Mouse (Mus musculus) gastrocnemius, adult 8-10 months (tissue): ENCODE measurements around the gene Etaa1. TPM values are rescaled to one million over a fixed set of nuclear protein-coding genes. Genes with fewer than 3 reads are reported as not detected.
"Not testable (repeated sequence)": the region's sequence is repeated elsewhere in the genome, so short reads cannot be mapped to it uniquely, and the experiment has no call there.

Experiments used
- DNase-seq, 2 experiments: peaks; one replicate each; pipeline ENCODE4 v3.0.0; 2022; ENCODE audit warnings: low spot score in 2 of 2
- total RNA-seq, 4 experiments: library from RNA; stranded (reverse); gene quantifications; 2 replicates each; pipeline ENCODE4 v1.2.4; 2022

Etaa1 gene
- 1 to 10 TPM; 1.1 to 1.6 (median 1.4) TPM for total RNA-seq

GRCm38 (mm10) chr11:17953231-17954134, at the start of gene Etaa1:
Gene Etaa1, minus strand, starts transcription at chr11:17953875.
- DNase-seq: peak; percentile 85 to 87

- no peak for DNase-seq
These were observed 40.5 kb upstream of the Etaa1 start for GRCm38 (mm10) chr11:17994151-17994550.

- DNase-seq: no peak
These were observed 38.6 kb upstream of the Etaa1 start for GRCm38 (mm10) chr11:17992311-17992710.

GRCm38 (mm10) chr11:17983331-17983730, 29.7 kb upstream of the Etaa1 start:
- no peak for DNase-seq

- no peak for DNase-seq
These were observed 27.6 kb upstream of the Etaa1 start for GRCm38 (mm10) chr11:17981246-17981645.

- DNase-seq: no peak
These were observed 21.9 kb upstream of the Etaa1 start for GRCm38 (mm10) chr11:17975581-17975980.

GRCm38 (mm10) chr11:17952791-17953190, 884 bp downstream of the Etaa1 start:
- no peak for DNase-seq

- DNase-seq: no peak
These were observed 2.3 kb downstream of the Etaa1 start for GRCm38 (mm10) chr11:17951336-17951735.

GRCm38 (mm10) chr11:17939168-17939567, 14.5 kb downstream of the Etaa1 start:
- no peak for DNase-seq

GRCm38 (mm10) chr11:17937931-17938330, 15.7 kb downstream of the Etaa1 start:
- no peak for DNase-seq

GRCm38 (mm10) chr11:17917905-17918304, 35.8 kb downstream of the Etaa1 start:
- DNase-seq: no peak

GRCm38 (mm10) chr11:17917101-17917500, 36.6 kb downstream of the Etaa1 start:
- DNase-seq: no peak

- DNase-seq: no peak
These were observed 37.2 kb downstream of the Etaa1 start for GRCm38 (mm10) chr11:17916486-17916885.

- DNase-seq: not testable (repeated sequence)
These were observed 52.7 kb downstream of the Etaa1 start for GRCm38 (mm10) chr11:17900996-17901395.
